Mouse (Mus musculus): Measurements from ENCODE around the gene Frmd5.

The Frmd5 gene

GRCm38 (mm10) chr2:121682361-121682760 lies 124.5 kb downstream of the Frmd5 start:
- DNase-seq (ENCODE audit: low spot score in 2 of 2) = no peak

- DNase-seq (ENCODE audit: low spot score in 2 of 2) = no peak
These were observed 127.2 kb downstream of the Frmd5 start for GRCm38 (mm10) chr2:121679711-121680110.

DNA sequence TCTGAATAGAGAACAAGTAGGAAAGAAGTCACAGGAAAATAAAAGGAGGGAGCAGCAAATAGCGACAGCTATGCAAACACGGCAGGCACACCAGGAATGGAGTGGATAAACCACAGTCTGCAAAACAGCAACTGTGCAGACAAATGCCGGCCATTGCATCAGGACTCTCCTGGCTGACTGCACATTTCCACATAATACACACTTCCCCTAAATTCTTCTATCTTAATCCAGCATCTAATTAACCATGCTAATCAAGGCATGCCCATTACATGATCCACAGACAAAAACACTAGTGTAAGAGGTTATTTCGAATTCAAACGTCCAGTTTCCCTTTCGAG lies 129.3 kb downstream of the Frmd5 start:
- no peak for DNase-seq (ENCODE audit: low spot score in 2 of 2)

- DNase-seq (ENCODE audit: low spot score in 2 of 2) = no peak
These were observed 129.8 kb downstream of the Frmd5 start for GRCm38 (mm10) chr2:121676951-121677648.

DNA sequence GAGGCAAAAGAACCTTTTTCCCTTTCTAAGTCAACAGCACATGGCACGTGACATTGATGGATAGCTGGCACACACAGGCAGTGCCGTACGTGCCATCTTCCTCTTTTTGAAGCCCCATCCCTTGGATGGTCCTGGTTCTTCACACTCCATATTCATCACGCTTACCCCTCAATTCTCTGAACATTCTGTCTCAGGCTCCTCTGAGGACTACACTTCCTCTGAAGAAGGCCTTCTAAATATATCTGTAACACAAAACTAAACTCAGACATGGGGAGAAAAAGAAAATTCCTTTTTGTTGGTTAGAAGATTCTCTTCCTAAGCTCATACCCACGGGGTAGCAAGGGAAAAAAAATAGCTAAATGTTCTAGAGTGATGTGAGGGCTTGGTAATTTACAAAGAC lies 131.0 kb downstream of the Frmd5 start:
- no peak for DNase-seq (ENCODE audit: low spot score in 2 of 2)

- no peak for DNase-seq (ENCODE audit: low spot score in 2 of 2)
These were observed 131.8 kb downstream of the Frmd5 start for GRCm38 (mm10) chr2:121675136-121675535.

DNA sequence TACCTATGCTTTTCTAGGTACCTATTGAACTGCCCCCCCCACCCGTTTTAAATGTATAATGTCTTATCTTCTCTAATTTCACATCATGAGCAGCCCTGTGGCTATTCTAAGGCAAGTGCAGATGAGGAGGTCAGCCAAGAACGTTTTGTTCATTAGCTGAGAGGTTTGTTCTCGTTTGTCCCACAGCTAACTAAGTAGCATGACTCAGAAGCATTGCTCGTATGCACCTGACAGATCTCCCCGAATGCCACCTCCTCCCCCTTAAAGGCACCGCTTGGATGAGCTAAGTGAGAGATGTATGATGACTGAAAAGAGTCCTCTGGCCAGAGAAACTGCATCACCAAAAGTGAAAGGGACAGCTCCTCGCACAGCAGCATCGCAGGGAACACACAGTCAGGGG lies 132.7 kb downstream of the Frmd5 start:
- no peak for DNase-seq (ENCODE audit: low spot score in 2 of 2)

DNA sequence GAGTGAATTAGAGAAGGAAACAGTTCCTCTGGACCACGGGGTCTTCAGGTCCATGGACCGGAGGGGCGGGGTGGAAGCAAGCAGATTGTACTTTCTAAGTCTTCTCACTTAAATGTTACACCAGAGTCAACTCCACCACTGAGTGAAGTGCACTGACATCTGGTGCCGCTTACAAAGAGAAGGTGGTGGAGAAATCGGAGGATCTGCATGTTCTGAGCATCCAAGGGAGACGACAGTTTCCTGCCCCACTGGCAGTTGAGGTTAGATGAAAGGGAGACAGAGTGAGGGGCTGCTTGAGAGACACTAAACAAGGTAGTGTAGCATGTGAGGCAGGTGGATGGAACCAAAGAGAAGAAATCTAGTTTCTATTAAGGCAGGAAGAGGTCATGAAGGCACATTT lies 137.0 kb downstream of the Frmd5 start:
- no peak for DNase-seq (ENCODE audit: low spot score in 2 of 2)

DNA sequence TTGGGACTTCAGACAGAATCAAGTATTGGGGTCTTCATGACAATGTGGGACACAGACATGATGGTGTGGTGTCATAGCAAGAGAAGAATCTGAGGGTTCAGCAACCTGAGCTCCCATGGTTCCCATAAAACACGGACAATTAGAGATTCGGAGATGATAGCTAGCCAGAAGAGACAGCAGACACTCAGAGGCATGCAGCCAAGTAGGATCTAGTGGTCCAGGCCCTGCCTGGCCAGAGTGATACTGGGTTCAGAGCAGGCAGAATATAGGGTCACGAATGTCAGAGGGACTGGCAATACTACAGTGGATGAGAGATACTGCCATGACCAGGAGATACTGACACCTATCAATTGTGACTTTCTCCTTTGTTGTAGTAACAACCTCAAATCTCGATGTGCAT lies 138.6 kb downstream of the Frmd5 start:
- no peak for DNase-seq (ENCODE audit: low spot score in 2 of 2)

DNA sequence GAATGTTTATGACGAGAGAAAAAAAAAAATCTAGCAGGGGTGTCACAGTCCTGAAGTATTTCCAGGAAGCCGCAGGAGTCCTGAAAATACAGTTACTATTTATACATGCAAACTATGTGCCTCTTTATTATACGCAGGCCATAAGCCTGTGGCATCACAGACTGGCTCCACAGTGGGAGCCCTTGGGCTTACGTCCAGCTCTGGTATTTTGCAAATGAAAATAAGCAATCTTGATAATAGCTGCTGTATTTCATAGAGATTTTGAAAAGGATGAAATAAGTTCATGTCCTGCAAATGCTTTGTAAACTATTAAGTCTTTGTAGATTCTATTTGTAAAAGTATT lies 145.8 kb downstream of the Frmd5 start:
- no peak for DNase-seq (ENCODE audit: low spot score in 2 of 2)

DNA sequence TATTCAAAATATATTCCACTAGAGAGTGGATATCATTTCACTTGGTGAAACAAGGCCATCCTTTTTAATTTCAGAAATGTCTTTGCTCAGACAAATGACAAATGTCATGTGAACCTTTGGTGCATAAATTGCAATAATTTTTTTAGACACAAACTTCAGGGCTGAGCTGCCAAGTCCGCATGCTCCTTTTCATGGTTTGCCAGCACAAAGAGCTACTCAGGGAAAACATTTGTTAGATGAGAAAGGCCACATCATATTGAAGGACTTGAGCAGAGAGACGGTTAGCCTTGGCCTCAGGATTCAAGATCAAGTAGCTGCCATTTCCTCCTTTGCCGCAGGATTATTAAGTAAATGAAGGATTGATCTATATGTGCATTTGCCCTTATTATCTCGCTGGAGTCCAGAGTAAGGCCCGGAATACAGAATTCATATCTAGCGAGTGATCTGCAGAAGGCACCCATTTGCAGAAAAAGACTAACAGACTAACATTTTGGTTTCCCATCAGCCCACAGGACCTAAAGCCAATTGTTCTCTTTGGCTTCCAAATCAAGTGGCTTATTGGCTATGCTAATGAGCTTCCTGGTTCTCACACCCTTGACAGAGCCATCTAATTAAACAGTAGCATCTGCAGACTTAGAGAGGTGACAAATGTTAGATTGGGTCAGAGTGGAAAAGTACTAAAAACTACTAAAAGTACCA lies 146.3 kb downstream of the Frmd5 start:
- no peak for DNase-seq (ENCODE audit: low spot score in 2 of 2)

- DNase-seq (ENCODE audit: low spot score in 2 of 2) = no peak
These were observed 147.5 kb downstream of the Frmd5 start for GRCm38 (mm10) chr2:121659350-121659749.

GRCm38 (mm10) chr2:121658123-121658767 lies 148.6 kb downstream of the Frmd5 start:
- DNase-seq (ENCODE audit: low spot score in 2 of 2) = no peak

GRCm38 (mm10) chr2:121655966-121656365 lies 150.9 kb downstream of the Frmd5 start:
- no peak for DNase-seq (ENCODE audit: low spot score in 2 of 2)

DNA sequence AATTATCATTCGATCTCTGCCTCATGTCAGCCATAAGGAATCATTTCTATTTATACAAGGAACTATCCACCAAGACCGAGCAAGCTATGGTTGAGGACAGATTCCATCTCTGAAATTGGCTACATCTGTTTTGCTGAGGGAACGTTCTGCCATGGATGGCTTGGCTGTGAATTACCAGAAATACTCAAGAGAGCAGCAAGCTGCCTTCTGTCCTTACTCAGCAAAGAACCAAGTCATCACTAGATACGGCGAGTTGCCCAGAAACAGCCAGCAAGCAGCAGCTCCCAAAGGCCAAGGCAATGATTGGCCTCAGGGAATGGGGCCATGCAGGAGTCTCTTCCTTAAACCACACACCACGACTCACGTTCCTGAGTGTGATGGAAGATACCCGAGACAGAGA lies 151.8 kb downstream of the Frmd5 start:
- DNase-seq (ENCODE audit: low spot score in 2 of 2) = no peak

DNA sequence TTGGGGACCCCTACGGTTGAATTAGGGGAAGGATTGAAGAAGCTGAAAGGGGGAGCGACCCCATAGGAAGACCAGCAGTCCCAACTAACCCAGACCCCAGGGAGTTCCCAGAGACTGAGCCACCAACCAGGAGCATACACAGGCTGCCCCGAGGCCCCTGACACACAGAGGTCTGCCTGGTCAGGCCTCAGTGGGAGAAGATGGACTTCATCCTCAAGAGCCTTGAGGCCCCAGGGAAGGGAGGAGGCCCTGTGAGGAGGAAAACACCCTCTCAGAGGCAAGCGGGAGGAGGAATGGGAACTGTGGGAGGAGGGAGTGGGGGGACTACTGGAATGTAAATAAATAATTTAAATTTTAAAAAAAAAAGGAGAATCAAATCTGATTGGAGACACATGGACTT lies 160.4 kb downstream of the Frmd5 start:
- DNase-seq (ENCODE audit: low spot score in 2 of 2) = no peak

DNA sequence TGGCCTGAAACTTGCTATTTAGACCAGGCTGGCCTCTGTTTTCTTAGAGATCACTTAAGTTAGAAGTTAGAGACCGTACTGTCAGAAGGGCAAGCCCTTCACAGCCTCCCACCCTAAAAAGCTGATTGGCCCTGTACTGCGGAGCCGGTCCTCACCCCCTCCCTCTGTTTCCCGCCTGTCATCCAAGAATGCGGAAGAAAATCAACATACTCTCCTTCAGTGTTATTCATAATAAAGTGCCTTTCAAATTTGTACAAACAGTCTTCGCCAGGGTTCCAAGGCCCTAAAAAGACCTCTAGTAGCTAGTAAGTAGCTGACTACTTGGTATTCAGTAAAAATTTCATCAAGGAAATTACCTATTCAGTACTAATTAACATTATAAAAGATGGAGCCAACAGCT lies 164.0 kb downstream of the Frmd5 start:
- DNase-seq (ENCODE audit: low spot score in 2 of 2) = no peak

GRCm38 (mm10) chr2:121632091-121632490 lies 174.8 kb downstream of the Frmd5 start:
- no peak for DNase-seq (ENCODE audit: low spot score in 2 of 2)

DNA sequence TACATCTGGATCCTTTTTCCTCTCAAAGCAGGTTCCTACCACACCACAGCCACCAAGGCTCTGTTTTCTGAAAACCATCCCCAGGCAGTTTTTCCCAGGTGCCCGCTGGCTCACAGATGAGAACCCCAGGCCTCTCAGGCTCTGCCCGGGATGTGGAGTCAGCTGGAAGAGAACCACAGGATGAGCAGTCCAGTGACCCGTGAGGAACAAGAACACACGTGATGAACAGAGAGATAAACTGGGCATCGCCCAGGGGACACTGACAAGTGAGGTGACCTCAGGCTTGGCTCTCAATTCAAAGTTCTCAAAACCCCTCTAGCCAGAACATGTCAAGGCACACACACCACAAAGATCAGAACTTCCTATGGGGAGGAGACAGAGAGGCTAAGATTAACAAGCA lies 176.6 kb downstream of the Frmd5 start:
- DNase-seq (ENCODE audit: low spot score in 2 of 2) = no peak

- no peak for DNase-seq (ENCODE audit: low spot score in 2 of 2)
These were observed 178.6 kb downstream of the Frmd5 start for GRCm38 (mm10) chr2:121628290-121628689.

DNA sequence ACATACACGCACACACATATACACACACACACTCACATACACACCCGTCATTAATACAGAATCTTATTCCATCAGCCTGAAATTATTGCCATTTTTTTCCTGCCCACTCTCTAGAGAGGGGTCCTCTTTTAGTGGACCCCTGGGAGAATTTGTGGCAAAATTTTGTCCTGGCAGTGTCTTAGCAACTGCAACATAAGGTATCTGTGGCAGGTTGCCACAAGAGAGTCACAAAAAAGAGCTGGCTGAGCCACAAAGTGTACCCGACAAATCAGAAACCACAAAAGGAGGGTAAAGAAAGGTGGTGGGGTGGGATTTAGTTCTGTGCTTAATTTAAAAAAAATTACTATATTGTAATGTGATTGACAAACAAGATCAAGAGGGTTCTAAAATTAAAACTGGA lies 181.0 kb downstream of the Frmd5 start:
- no peak for DNase-seq (ENCODE audit: low spot score in 2 of 2)

DNA sequence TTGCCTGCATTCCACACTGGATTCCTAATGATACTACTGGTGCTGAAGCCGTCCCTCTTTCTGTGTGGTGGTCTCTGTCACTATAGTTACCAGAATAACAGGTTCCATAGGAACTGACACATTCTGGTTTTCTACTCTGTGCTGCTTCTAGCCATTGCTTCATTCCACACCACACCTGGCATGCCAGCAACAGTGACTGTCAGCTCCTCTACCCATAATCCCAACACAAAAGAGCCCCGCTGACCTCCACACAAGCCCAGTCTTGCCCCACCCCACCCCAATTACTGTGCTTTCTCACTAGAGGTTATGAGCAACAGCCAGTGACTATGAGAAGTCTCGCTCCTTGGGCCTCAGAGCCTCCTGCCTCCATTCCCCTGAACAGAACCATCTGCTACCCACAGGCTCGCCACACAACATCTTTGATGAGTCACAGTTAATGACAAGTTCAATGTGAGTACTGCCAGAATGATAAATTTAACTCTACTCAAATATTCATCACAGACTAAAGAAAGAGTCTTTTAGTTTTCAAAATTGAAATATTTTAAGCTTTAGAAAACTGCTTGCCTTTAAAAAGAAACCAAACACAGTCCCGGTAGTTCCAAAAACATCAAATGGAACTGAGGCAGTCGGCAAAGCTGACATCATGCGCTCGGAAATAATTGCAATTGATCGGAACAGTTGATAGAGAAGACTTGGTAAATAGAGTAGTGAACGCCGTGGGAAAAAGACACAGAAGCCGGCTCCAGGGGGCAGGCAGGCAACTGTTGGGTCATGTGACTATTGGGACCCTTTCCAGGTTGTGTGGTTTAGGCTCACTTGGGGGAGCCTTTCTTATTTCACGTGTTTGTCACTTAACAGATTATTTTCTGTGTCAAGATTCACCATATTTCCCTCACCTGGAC lies 185.4 kb downstream of the Frmd5 start:
- DNase-seq (ENCODE audit: low spot score in 2 of 2) = no peak

Data from spleen, postnatal 4 days (tissue).